Mouse (Mus musculus) liver, adult 2 months (tissue): Measurements from ENCODE around the gene Kcnd3.

ENCODE experiments used
- CTCF ChIP-seq: fragments of 200-500 bp; IDR thresholded peaks from 2 replicates; pipeline ENCODE4 v1.5.1; 2011; ENCODE audit warnings: low read depth, low read length, control low read depth
- POLR2A ChIP-seq: fragments of 200-500 bp; IDR thresholded peaks from 2 replicates; pipeline ENCODE4 v1.6.1; 2011; ENCODE audit warnings: low read length, control low read depth; ENCODE audit not compliant: insufficient read depth; ENCODE audit errors: extremely low read depth

DNA sequence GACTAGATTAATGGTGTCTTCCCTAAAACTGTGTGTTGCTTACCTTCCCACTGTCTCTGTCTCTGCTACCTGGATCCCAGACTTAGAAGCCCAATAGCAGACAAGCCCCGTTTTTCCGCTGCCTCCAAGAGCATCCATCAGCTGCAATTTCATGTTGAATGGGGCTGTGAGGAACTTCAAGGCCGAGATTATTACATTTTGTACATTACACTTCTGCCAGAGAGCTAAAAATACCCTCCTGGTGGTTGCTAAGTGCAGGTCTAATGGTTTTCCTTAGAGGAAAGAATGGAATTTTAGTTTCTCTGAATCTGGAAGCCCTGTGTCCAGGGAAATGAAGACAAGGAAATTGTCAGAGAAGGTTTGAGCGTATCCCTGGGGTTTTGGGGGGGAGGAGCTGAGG is 115.3 kb downstream of the Kcnd3 start:
- no peak for TF ChIP-seq POLR2A
- no peak for TF ChIP-seq CTCF
